Mouse (Mus musculus): ENCODE data around the gene Ovca2.

DNA sequence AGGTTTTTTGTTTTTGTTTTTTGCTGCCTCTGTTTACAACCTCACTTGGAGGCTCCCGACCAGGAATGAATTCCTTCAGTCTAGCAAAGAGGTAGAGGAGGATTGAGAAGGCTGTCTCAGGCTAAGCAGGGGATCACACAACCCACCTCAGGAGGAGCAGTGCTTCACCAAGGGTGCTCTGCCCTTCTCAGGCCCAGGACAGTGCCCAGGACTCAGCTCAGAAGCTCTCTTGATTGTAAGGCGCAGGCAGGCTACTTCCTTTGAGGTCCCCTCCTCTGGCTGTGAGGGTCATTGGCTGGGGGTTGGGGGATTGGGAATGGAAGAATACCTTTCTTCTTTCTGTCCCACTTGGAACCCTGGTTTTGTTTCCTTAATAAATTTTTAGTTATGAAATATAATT, 14.6 kb downstream of the Ovca2 start:
- no peak for TF ChIP-seq CTCF (IDR thresholded peaks at IDR 0.05; ENCODE audit: extremely low read depth, insufficient read length, insufficient replicate concordance, low read depth, low read length)
- no peak for TF ChIP-seq POLR2A (IDR thresholded peaks at IDR 0.05; ENCODE audit: low read depth, low read length)
